Mouse (Mus musculus) limb, embryonic 14.5 days (tissue): ENCODE data around the gene Mcf2l. TPM values are rescaled to one million over a fixed set of nuclear protein-coding genes. Genes with fewer than 3 reads are reported as not detected.

Experiments
- ATAC-seq: fragments of 200-750 bp; cut with Nextera tagmentation; 2 replicates; pipeline ENCODE4 v1.8.0; 2017; ENCODE audit warnings: low read depth, moderate number of reproducible peaks, moderate TSS enrichment; ENCODE audit not compliant: low FRiP score
- DNase-seq: peaks from one replicate; pipeline ENCODE4 v3.0.0-alpha.2; 2015; ENCODE audit warnings: low spot score
- H3K27ac ChIP-seq: fragments of 300-500 bp; sonication (generic); replicated peaks from 2 replicates; pipeline ENCODE4 v1.5.1; 2014; ENCODE audit warnings: low read depth, mild to moderate bottlenecking, low read length, moderate library complexity, mixed read lengths
- H3K27me3 ChIP-seq: fragments of 300-500 bp; sonication (generic); 2 replicates; pipeline ENCODE4 v1.6.1; 2014; ENCODE audit warnings: low read length, mixed read lengths; ENCODE audit not compliant: control insufficient read depth, insufficient read depth
- H3K36me3 ChIP-seq: fragments of 300-500 bp; sonication (generic); 2 replicates; pipeline ENCODE4 v1.6.1; 2014; ENCODE audit warnings: mild to moderate bottlenecking, low read length, moderate library complexity, mixed read lengths; ENCODE audit not compliant: control insufficient read depth, insufficient read depth
- H3K4me1 ChIP-seq: fragments of 300-500 bp; sonication (generic); 2 replicates; pipeline ENCODE4 v1.6.1; 2014; ENCODE audit warnings: antibody characterized with exemption, low read length, mixed read lengths; ENCODE audit not compliant: control insufficient read depth, insufficient read depth
- H3K4me2 ChIP-seq: fragments of 300-500 bp; sonication (generic); replicated peaks from 2 replicates; pipeline ENCODE4 v1.6.1; 2014; ENCODE audit warnings: low read depth, mild to moderate bottlenecking, low read length, moderate library complexity; ENCODE audit not compliant: severe bottlenecking
- H3K4me3 ChIP-seq: fragments of 300-500 bp; sonication (generic); replicated peaks from 2 replicates; pipeline ENCODE4 v1.5.1; 2014; ENCODE audit warnings: low read length
- H3K9ac ChIP-seq: fragments of 300-500 bp; sonication (generic); 2 replicates; pipeline ENCODE4 v1.6.1; 2014; ENCODE audit warnings: mild to moderate bottlenecking, low read depth, low read length, moderate library complexity; ENCODE audit not compliant: severe bottlenecking
- H3K9me3 ChIP-seq: fragments of 300-500 bp; sonication (generic); 2 replicates; pipeline ENCODE4 v1.6.1; 2016; ENCODE audit warnings: low read length; ENCODE audit not compliant: control insufficient read depth
- POLR2A ChIP-seq: fragments of 200-500 bp; IDR thresholded peaks from 2 replicates; pipeline ENCODE4 v1.8.0; 2012; ENCODE audit warnings: inconsistent platforms, mild to moderate bottlenecking, moderate library complexity, borderline replicate concordance; ENCODE audit not compliant: insufficient read depth, insufficient read length; ENCODE audit errors: extremely low read depth
- WGBS: fragments of 180-500 bp; shearing (Covaris S2); extraction: QIAGEN DNeasy Blood & Tissue Kit; methylation state at CpG from one replicate; pipeline ENCODE4 v1.1.7; 2014; 5-methylcytosine and 5-hydroxymethylcytosine counted together
- polyA plus RNA-seq, 2 experiments: library from polyadenylated mRNA; depleted of rRNA in 1 of 2; stranded (reverse) in 1 of 2; unstranded in 1 of 2; fragments of >200 nt; fragmentation: Nextera tagmentation in 1 of 2; extraction: Ambion mirVana in 1 of 2; gene quantifications; 2 replicates each; pipeline versions ENCODE4 v1.2.1 to v1.2.3; 2012 to 2014

The Mcf2l gene
- polyA plus RNA-seq, 2 experiments, result 11.5 to 14.9 TPM

GRCm38 (mm10) chr8:12844347-12844950 is 29.2 kb upstream of the Mcf2l start:
- Histone ChIP-seq H3K27me3 (no peaks in the 10 kb centered on the region), H3K9me3 (no peaks in the 10 kb centered on the region), H3K4me3 (no peak overlapping the region), H3K4me1 (no peaks in the 10 kb centered on the region), H3K36me3 (peaks cover 80% of the 10 kb centered on the region), H3K9ac (no peak overlapping the region), H3K27ac (no peak overlapping the region), H3K4me2 (no peak overlapping the region)
- no peak for ATAC-seq
- TF ChIP-seq POLR2A, result no peak
- no peak for DNase-seq
- 93% methylated on average over 16 of the region's 16 CpGs for WGBS

- no peak overlapping the region for H3K4me2 ChIP-seq
- WGBS, result 90% methylated on average over 6 of the region's 6 CpGs
- H3K9ac ChIP-seq, result no peak overlapping the region
- no peak for TF ChIP-seq POLR2A
- H3K36me3 ChIP-seq, result peaks cover 86% of the 10 kb centered on the region
- no peaks in the 10 kb centered on the region for H3K9me3 ChIP-seq
- ATAC-seq (no peak), DNase-seq (no peak)
- no peak overlapping the region for H3K27ac ChIP-seq
- H3K4me3 ChIP-seq, result no peak overlapping the region
- no peaks in the 10 kb centered on the region for H3K4me1 ChIP-seq
- no peaks in the 10 kb centered on the region for H3K27me3 ChIP-seq
Measured at GRCm38 (mm10) chr8:12846447-12846846, 27.2 kb upstream of the Mcf2l start.

GRCm38 (mm10) chr8:12851241-12851640 is 22.4 kb upstream of the Mcf2l start:
- DNase-seq, result no peak
- no peak for TF ChIP-seq POLR2A
- 85% methylated on average over 10 of the region's 10 CpGs for WGBS
- Histone ChIP-seq H3K4me3 (no peak overlapping the region), H3K4me1 (no peaks in the 10 kb centered on the region), H3K27ac (no peak overlapping the region), H3K27me3 (no peaks in the 10 kb centered on the region), H3K9me3 (no peaks in the 10 kb centered on the region), H3K4me2 (no peak overlapping the region), H3K36me3 (peaks cover 59% of the 10 kb centered on the region), H3K9ac (no peak overlapping the region)
- ATAC-seq, result no peak

GRCm38 (mm10) chr8:12856038-12856437 is 17.6 kb upstream of the Mcf2l start:
- Histone ChIP-seq H3K4me3 (no peak overlapping the region), H3K27ac (no peak overlapping the region), H3K36me3 (peaks cover 49% of the 10 kb centered on the region), H3K9ac (no peak overlapping the region), H3K27me3 (no peaks in the 10 kb centered on the region), H3K4me1 (no peaks in the 10 kb centered on the region), H3K4me2 (no peak overlapping the region), H3K9me3 (no peaks in the 10 kb centered on the region)
- no peak for DNase-seq
- no peak for ATAC-seq
- TF ChIP-seq POLR2A, result no peak
- 73% methylated on average over 15 of the region's 15 CpGs for WGBS

GRCm38 (mm10) chr8:12863061-12863460 is 10.5 kb upstream of the Mcf2l start:
- no peak for TF ChIP-seq POLR2A
- DNase-seq, result no peak
- H3K36me3 ChIP-seq, result peaks cover 63% of the 10 kb centered on the region

More at GRCm38 (mm10) chr8:12863061-12863460, 10.5 kb upstream of the Mcf2l start:
- no peak overlapping the region for H3K9ac ChIP-seq
- 83% methylated on average over 3 of the region's 3 CpGs for WGBS
- no peaks in the 10 kb centered on the region for H3K4me1 ChIP-seq
- no peak overlapping the region for H3K4me2 ChIP-seq
- H3K27ac ChIP-seq, result no peak overlapping the region
- no peak for ATAC-seq
- no peaks in the 10 kb centered on the region for H3K9me3 ChIP-seq
- no peak overlapping the region for H3K4me3 ChIP-seq
- H3K27me3 ChIP-seq, result no peaks in the 10 kb centered on the region
